Mouse (Mus musculus) stomach, embryonic 15.5 days (tissue): ENCODE results near the gene Gm11487. TPM values are rescaled to one million over a fixed set of nuclear protein-coding genes. Genes with fewer than 3 reads are reported as not detected.
"Not testable (repeated sequence)": the region's sequence is repeated elsewhere in the genome, so short reads cannot be mapped to it uniquely, and the experiment has no call there.

Experiments used
- ATAC-seq: fragments of 200-750 bp; cut with Nextera tagmentation; 2 replicates; pipeline ENCODE4 v1.8.0; 2017; ENCODE audit warnings: low read depth, moderate number of reproducible peaks, moderate TSS enrichment; ENCODE audit not compliant: insufficient read depth, low FRiP score
- H3K27ac ChIP-seq: fragments of 300-500 bp; sonication (generic); 2 replicates; pipeline ENCODE4 v1.5.1; 2015; ENCODE audit warnings: mild to moderate bottlenecking, inconsistent platforms
- H3K27me3 ChIP-seq: fragments of 300-500 bp; sonication (generic); replicated peaks from 2 replicates; pipeline ENCODE4 v1.6.1; 2015; ENCODE audit warnings: inconsistent platforms
- H3K36me3 ChIP-seq: fragments of 300-500 bp; sonication (generic); 2 replicates; pipeline ENCODE4 v1.6.1; 2015; ENCODE audit warnings: inconsistent platforms
- H3K4me1 ChIP-seq: fragments of 300-500 bp; sonication (generic); 2 replicates; pipeline ENCODE4 v1.6.1; 2015; ENCODE audit warnings: inconsistent platforms
- H3K4me2 ChIP-seq: fragments of 300-500 bp; sonication (generic); 2 replicates; pipeline ENCODE4 v1.6.1; 2015; ENCODE audit warnings: mild to moderate bottlenecking, inconsistent platforms
- H3K4me3 ChIP-seq: fragments of 300-500 bp; sonication (generic); replicated peaks from 2 replicates; pipeline ENCODE4 v1.5.1; 2015; ENCODE audit warnings: inconsistent platforms
- H3K9ac ChIP-seq: fragments of 300-500 bp; sonication (generic); 2 replicates; pipeline ENCODE4 v1.6.1; 2015; ENCODE audit warnings: inconsistent platforms
- H3K9me3 ChIP-seq: fragments of 300-500 bp; sonication (generic); 2 replicates; pipeline ENCODE4 v1.6.1; 2016; ENCODE audit warnings: inconsistent platforms
- WGBS: fragments of 180-500 bp; shearing (Covaris S2); methylation state at CpG from one replicate; pipeline ENCODE4 v1.1.7; 2015; 5-methylcytosine and 5-hydroxymethylcytosine counted together
- polyA plus RNA-seq: library from polyadenylated mRNA; unstranded; fragments of >200 nt; fragmentation: Nextera tagmentation; extraction: Ambion mirVana; gene quantifications from 2 replicates; pipeline ENCODE4 v1.2.1, GENCODE M21; 2015

Gene Gm11487
- polyA plus RNA-seq, result not detected in 2 replicates

DNA sequence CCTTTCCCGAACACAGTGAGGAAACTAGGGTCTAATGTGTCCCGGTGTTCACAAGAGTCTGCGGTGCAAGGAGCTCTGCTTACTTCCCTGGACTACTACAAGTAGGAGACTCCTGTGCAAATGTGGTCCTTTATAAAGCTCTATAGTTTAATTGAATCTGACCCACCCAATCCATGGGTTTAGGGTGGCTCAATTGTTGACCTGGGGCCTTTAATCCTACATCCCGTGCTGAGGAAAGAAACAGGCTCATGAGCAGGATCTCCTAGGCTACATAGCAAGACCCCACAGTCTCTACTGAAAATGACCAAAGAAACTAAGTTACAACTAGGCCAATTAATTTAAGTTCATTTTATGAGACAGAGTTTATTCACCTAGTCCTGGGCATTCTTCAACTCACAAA lies at the start of gene Gm11487:
Gm11487 (minus strand) TSS at position 101 of the 400 bp plus-strand sequence.
- H3K9me3 ChIP-seq, H3K4me1 ChIP-seq, H3K4me3 ChIP-seq, H3K27ac ChIP-seq, H3K36me3 ChIP-seq, H3K9ac ChIP-seq, ATAC-seq, H3K4me2 ChIP-seq, H3K27me3 ChIP-seq: not testable (repeated sequence)
- WGBS, result 87% methylated on average over 4 of the region's 4 CpGs

DNA sequence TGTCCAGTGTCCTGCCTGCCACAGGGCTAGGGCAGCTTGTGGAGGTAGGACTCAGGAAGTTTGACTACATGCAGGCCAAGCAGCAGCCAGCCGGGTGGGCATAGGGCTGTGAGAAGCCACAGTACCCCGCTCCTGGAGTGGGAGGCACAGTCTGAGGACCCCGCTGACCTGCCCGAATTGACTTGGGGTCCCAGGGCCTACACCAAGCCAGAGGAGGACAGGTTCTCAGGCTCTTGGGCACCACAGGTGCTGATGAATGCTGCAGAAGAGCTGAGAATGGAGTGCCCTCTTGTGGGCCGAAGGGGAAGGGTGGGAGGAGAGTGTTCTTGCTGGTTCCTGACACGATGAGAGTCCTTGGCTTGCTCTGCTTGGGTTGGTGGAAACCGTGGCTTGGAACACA lies 39.8 kb upstream of the Gm11487 start:
- WGBS, result 57% methylated on average over 7 of the region's 7 CpGs
- no peak overlapping the region for H3K9ac ChIP-seq
- no peaks in the 10 kb centered on the region for H3K4me1 ChIP-seq
- H3K27me3 ChIP-seq, result no peaks in the 10 kb centered on the region
- ATAC-seq, result peak; percentile 35; the same call in 1 of the 2 replicates
- H3K4me3 ChIP-seq, result no peak overlapping the region
- no peak overlapping the region for H3K27ac ChIP-seq
- H3K4me2 ChIP-seq, result no peak overlapping the region
- no peaks in the 10 kb centered on the region for H3K9me3 ChIP-seq
- no peaks in the 10 kb centered on the region for H3K36me3 ChIP-seq

DNA sequence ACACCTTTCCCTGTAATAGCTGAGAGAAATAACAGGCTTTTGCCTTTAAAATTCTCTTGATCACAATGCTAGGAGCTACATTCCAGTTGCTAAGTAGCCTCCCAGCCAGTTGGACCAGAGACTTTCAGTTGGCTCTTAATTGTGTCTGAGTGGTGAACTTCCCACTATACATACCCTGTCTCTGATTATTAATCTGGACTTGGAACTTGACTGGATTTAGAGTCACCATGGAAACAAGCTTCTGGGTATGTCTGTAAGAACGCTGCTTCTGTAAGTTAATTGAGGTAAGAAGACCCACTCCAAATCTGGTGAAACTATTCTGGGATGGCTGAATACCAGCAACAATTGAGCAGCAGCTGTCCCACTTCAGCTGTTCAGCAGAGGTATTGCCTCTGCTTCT lies 37.7 kb upstream of the Gm11487 start:
- Histone ChIP-seq H3K27ac (no peak overlapping the region), H3K9me3 (no peaks in the 10 kb centered on the region), H3K9ac (no peak overlapping the region), H3K27me3 (no peaks in the 10 kb centered on the region), H3K4me3 (no peak overlapping the region), H3K36me3 (no peaks in the 10 kb centered on the region), H3K4me1 (no peaks in the 10 kb centered on the region), H3K4me2 (no peak overlapping the region)
- no peak for ATAC-seq
- 50% methylated on average over 1 of the region's 1 CpGs for WGBS

DNA sequence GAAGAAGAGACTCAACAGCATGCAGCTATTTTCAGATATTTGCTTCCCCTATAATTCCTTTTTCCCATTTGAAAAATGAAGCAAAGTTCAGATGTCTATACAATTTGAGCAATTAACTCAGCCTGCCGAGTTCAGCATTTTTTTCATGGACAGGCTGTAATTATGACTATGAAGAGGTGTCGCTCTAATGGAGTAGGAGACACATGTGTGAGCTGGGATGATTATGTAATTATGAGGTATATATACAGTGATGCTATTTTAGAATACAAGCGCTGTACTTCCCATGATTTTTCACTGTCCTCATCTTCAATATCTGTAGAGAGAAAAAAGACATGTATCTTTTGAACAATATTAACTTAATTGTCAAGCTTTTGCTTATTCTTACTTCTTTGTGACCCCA lies 21.0 kb upstream of the Gm11487 start:
- Histone ChIP-seq H3K27me3 (no peaks in the 10 kb centered on the region), H3K4me2 (no peak overlapping the region), H3K4me1 (no peaks in the 10 kb centered on the region), H3K27ac (no peak overlapping the region), H3K9me3 (no peaks in the 10 kb centered on the region), H3K9ac (no peak overlapping the region), H3K36me3 (no peaks in the 10 kb centered on the region), H3K4me3 (no peak overlapping the region)
- ATAC-seq, result no peak
- 79% methylated on average over 3 of the region's 3 CpGs for WGBS

DNA sequence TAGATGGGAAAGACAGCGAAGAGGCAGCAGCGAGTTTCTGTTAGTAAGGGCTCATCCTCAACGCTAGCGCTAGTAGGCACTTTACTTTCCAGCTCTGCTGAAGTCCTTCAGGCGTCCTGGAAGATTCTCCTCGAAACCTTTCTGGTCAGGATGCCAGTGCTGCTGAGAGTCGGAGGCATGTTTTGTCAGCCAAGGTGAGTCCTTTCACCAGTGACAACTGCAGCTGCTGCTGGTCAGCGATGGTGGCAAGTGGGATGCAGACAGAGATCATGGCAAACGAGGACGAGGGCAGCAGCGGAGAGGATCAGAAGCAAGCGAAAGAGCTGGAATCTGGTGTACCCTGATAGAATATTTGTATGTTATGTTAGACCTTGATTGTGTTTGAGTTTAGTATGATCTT lies 18.2 kb upstream of the Gm11487 start:
- 88% methylated on average over 12 of the region's 12 CpGs for WGBS
- H3K4me1 ChIP-seq, result no peaks in the 10 kb centered on the region
- H3K4me2 ChIP-seq, result no peak overlapping the region
- no peak overlapping the region for H3K4me3 ChIP-seq
- H3K27me3 ChIP-seq, result no peaks in the 10 kb centered on the region
- no peak overlapping the region for H3K9ac ChIP-seq
- H3K27ac ChIP-seq, result no peak overlapping the region
- H3K9me3 ChIP-seq, result no peaks in the 10 kb centered on the region
- no peaks in the 10 kb centered on the region for H3K36me3 ChIP-seq
- no peak for ATAC-seq

DNA sequence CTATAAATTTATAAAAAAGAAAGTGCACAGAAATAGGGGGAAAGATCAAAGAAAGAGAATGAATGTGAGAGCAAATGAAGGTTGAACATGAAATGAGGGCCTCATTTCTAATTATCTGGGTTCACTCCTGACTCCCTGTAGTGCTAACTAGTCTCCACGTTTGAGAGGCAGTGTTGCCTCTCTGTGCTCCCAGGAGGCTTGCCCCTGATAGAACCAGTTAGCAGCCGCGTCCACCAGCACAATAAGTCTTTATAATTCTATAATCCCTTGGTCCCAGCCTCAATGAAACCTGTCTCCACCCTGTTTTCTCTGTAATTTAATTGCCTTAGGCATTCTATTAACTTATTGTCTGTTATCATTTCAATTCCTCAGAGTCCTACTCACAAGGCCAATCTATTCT lies 38.3 kb downstream of the Gm11487 start:
- no peaks in the 10 kb centered on the region for H3K9me3 ChIP-seq
- no peaks in the 10 kb centered on the region for H3K27me3 ChIP-seq
- H3K9ac ChIP-seq, result no peak overlapping the region
- 69% methylated on average over 3 of the region's 3 CpGs for WGBS
- ATAC-seq, result no peak
- H3K4me2 ChIP-seq, result no peak overlapping the region
- H3K27ac ChIP-seq, result no peak overlapping the region
- H3K4me3 ChIP-seq, result no peak overlapping the region
- no peaks in the 10 kb centered on the region for H3K36me3 ChIP-seq
- no peaks in the 10 kb centered on the region for H3K4me1 ChIP-seq

Other genes starting within 250 kb of the Gm11487 start
- gene Gm11238, start 202.8 kb upstream of the Gm11487 start, polyA plus RNA-seq, result not detected in 2 replicates
- not detected in 2 replicates for gene Gm11237, start 217.9 kb upstream of the Gm11487 start, polyA plus RNA-seq
- gene Gm11236, start 233.0 kb upstream of the Gm11487 start, polyA plus RNA-seq, result not detected in 2 replicates